ENCODE assay signal across 20 mouse cellular contexts in the genomic region with DNA sequence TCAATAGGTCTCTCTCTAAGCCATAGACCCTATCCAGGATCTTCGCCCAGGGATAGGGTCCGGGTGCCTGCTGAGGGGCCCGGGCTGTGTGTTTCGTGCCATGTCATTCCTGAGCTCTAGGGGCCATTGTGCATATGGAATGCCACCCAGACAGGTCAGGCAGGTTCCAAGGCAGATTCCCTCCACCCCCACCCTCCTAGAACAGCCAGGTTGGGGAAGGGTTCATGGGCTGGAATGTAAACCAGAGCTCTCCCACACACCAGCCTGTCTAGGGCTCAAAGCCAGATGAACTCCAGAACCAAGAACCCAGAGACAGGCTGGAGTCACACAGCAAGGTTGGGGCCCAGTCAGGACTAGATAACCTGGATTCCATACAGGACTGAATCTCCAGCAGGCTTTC. TPM values are rescaled to one million over a fixed set of nuclear protein-coding genes. Genes with fewer than 3 reads are reported as not detected.
DNase-seq lines count a peak whose midpoint lies in the region; ATAC-seq lines count a peak whose summit lies in the region.
"Had no signal": no experiment of that assay in that cellular context is flagged by ENCODE, and none has a peak within 500 bp of the region (broad histone marks: within the 10 kb centered on the region; RNA-seq: fewer than 3 reads in every experiment).

No protein-coding gene starts in this region.

- H3K4me1 ChIP-seq in heart, embryonic 10.5 days, result peaks cover 60% of the 10 kb centered on the region
- peaks cover 65% of the 10 kb centered on the region for H3K4me1 ChIP-seq in lung, embryonic 15.5 days
- peaks cover 60% of the 10 kb centered on the region for H3K4me1 ChIP-seq in liver, embryonic 16.5 days (ENCODE audit: control insufficient read depth, low read depth, low read length)

- 0 out of 2 replicates have a peak overlapping the region, but pooled peaks have one; percentile 76 for H3K27ac ChIP-seq in heart, embryonic 10.5 days
- H3K27ac ChIP-seq in lung, embryonic 15.5 days, result peak overlapping the region; percentile 89
- no peak overlapping the region for H3K27ac ChIP-seq in liver, embryonic 16.5 days (ENCODE audit: low read length)
- H3K27ac ChIP-seq: heart, embryonic 13.5 days; midbrain, embryonic 15.5 days had no signal

- H3K9me3 ChIP-seq in heart, embryonic 10.5 days, result no peaks in the 10 kb centered on the region
- no peaks in the 10 kb centered on the region for H3K9me3 ChIP-seq in lung, embryonic 15.5 days
- H3K9me3 ChIP-seq in liver, embryonic 16.5 days (replicated peaks; ENCODE audit: control insufficient read depth, low read length), result no peaks in the 10 kb centered on the region
- H3K9me3 ChIP-seq: heart, embryonic 13.5 days; midbrain, embryonic 15.5 days had no signal

- ATAC-seq in lung, embryonic 15.5 days (ENCODE audit: borderline replicate concordance, extremely low read depth, low FRiP score, low TSS enrichment), result peak; percentile 36
- ATAC-seq in liver, embryonic 16.5 days (ENCODE audit: low read depth), result no peak
- ATAC-seq: activated CD4-positive, CD25-positive, alpha-beta regulatory T cell, adult 4 months; midbrain, embryonic 15.5 days had no signal

- H3K36me3 ChIP-seq in heart, embryonic 10.5 days, result peaks cover 5% of the 10 kb centered on the region; the same call in 1 of the 2 replicates
- H3K36me3 ChIP-seq in lung, embryonic 15.5 days, result no peaks in the 10 kb centered on the region
- no peaks in the 10 kb centered on the region for H3K36me3 ChIP-seq in liver, embryonic 16.5 days (ENCODE audit: control insufficient read depth, insufficient read depth)
- H3K36me3 ChIP-seq: heart, embryonic 13.5 days had no signal

- H3K4me3 ChIP-seq in heart, embryonic 10.5 days, result no peak overlapping the region
- no peak overlapping the region for H3K4me3 ChIP-seq in lung, embryonic 15.5 days
- H3K4me3 ChIP-seq in liver, embryonic 16.5 days (ENCODE audit: low read depth, low read length), result no peak overlapping the region
- H3K4me3 ChIP-seq: heart, embryonic 13.5 days; midbrain, embryonic 15.5 days had no signal

- H3K9ac ChIP-seq in lung, embryonic 15.5 days, result no peak overlapping the region
- H3K9ac ChIP-seq in liver, embryonic 16.5 days (ENCODE audit: low read depth, low read length), result no peak overlapping the region
- H3K9ac ChIP-seq: heart, embryonic 13.5 days; midbrain, embryonic 15.5 days had no signal

- H3K27me3 ChIP-seq in heart, embryonic 10.5 days (ENCODE audit: insufficient read depth, poor library complexity, severe bottlenecking), result no peaks in the 10 kb centered on the region
- no peaks in the 10 kb centered on the region for H3K27me3 ChIP-seq in lung, embryonic 15.5 days
- H3K27me3 ChIP-seq in liver, embryonic 16.5 days (ENCODE audit: control insufficient read depth, insufficient read depth, low read depth, low read length), result no peaks in the 10 kb centered on the region
- H3K27me3 ChIP-seq: heart, embryonic 13.5 days; midbrain, embryonic 15.5 days had no signal

- no peak overlapping the region for H3K4me2 ChIP-seq in lung, embryonic 15.5 days
- H3K4me2 ChIP-seq in liver, embryonic 16.5 days (ENCODE audit: low read depth, low read length), result 0 out of 2 replicates have a peak overlapping the region, but pooled peaks have one; percentile 42
- H3K4me2 ChIP-seq: heart, embryonic 13.5 days; midbrain, embryonic 15.5 days had no signal

- 88% methylated on average over 4 of the region's 4 CpGs for WGBS in heart, embryonic 10.5 days
- WGBS in lung, embryonic 15.5 days, result 49% methylated on average over 4 of the region's 4 CpGs
- WGBS in liver, embryonic 16.5 days (ENCODE audit: insufficient replicate concordance), result 70% methylated on average over 4 of the region's 4 CpGs

- DNase-seq in heart, embryonic 10.5 days (ENCODE audit: low spot score), result no peak
- DNase-seq in heart, adult 18-20 months, result no peak
- no peak for DNase-seq in lung, postnatal 25 days (ENCODE audit: low spot score)
- DNase-seq in frontal cortex, postnatal 25 days (ENCODE audit: low spot score in 2 of 2), result no peak
- DNase-seq in spleen, adult 12 weeks (ENCODE audit: low spot score), result no peak
- DNase-seq in frontal cortex, postnatal 14 days (ENCODE audit: low spot score in 2 of 2), result no peak
- DNase-seq: adrenal gland, postnatal 36 days; cerebellum, adult 9-11 months; embryo, embryonic 11 days; heart, postnatal 4 days; kidney, postnatal 36 days; layer of hippocampus, postnatal 36 days; left cerebral cortex, postnatal 4 days; thymus, adult 18-20 months had no signal

RNA-seq across cellular contexts. Expression of a gene that starts 16.2 kb away (rescaled TPM):
- polyA plus RNA-seq in heart, embryonic 10.5 days (2016; fragmentation: Nextera tagmentation; extraction: Ambion mirVana), result 5.7 and 7.1 TPM in 2 replicates
- total RNA-seq in heart, adult 18-20 months (2021), result 1 to 10 TPM; 6.3 to 9.0 TPM
- polyA plus RNA-seq in lung, embryonic 15.5 days (2015; fragmentation: Nextera tagmentation; extraction: Ambion mirVana), result 5.3 and 6.4 TPM in 2 replicates
- polyA plus RNA-seq in liver, embryonic 16.5 days (2015; fragmentation: Nextera tagmentation; extraction: Ambion mirVana), result 3.7 and 5.7 TPM in 2 replicates
- polyA plus RNA-seq: activated CD4-positive, CD25-positive, alpha-beta regulatory T cell, adult 4 months had no signal

RNA-seq across cellular contexts. Expression of a gene that starts 32.4 kb away (rescaled TPM):
- 133 and 186 TPM in 2 replicates for polyA plus RNA-seq in heart, embryonic 10.5 days (2016; fragmentation: Nextera tagmentation; extraction: Ambion mirVana)
- 10 to 100 TPM; 43.1 to 47.5 TPM for total RNA-seq in heart, adult 18-20 months (2021)
- polyA plus RNA-seq in lung, embryonic 15.5 days (2015; fragmentation: Nextera tagmentation; extraction: Ambion mirVana), result 137 and 140 TPM in 2 replicates
- polyA plus RNA-seq in liver, embryonic 16.5 days (2015; fragmentation: Nextera tagmentation; extraction: Ambion mirVana), result 62.3 and 68.2 TPM in 2 replicates

RNA-seq across cellular contexts. Expression of a gene that starts 38.2 kb away (rescaled TPM):
- not detected in 2 replicates for polyA plus RNA-seq in heart, embryonic 10.5 days (2016; fragmentation: Nextera tagmentation; extraction: Ambion mirVana)
- total RNA-seq in heart, adult 18-20 months (2021), result not detected
- polyA plus RNA-seq in lung, embryonic 15.5 days (2015; fragmentation: Nextera tagmentation; extraction: Ambion mirVana), result 0.14 and 0.26 TPM in 2 replicates
- 0.25 and 0.94 TPM in 2 replicates for polyA plus RNA-seq in liver, embryonic 16.5 days (2015; fragmentation: Nextera tagmentation; extraction: Ambion mirVana)
- total RNA-seq: heart, postnatal 4 days; layer of hippocampus, postnatal 36 days; left cerebral cortex, postnatal 4 days; megakaryocyte, adult 5-6 weeks had no signal
- polyA plus RNA-seq: activated CD4-positive, CD25-positive, alpha-beta regulatory T cell, adult 4 months; heart, embryonic 13.5 days; midbrain, embryonic 15.5 days had no signal
